Mouse (Mus musculus): Measurements from ENCODE around the gene Tspan17. TPM values are rescaled to one million over a fixed set of nuclear protein-coding genes. Genes with fewer than 3 reads are reported as not detected.
A peak's percentile ranks its signal among the peaks of the same experiment; 100 is the strongest.

Gene Tspan17
- polyA plus RNA-seq, 1 experiment from 2014 or later: 18.1 TPM

DNA sequence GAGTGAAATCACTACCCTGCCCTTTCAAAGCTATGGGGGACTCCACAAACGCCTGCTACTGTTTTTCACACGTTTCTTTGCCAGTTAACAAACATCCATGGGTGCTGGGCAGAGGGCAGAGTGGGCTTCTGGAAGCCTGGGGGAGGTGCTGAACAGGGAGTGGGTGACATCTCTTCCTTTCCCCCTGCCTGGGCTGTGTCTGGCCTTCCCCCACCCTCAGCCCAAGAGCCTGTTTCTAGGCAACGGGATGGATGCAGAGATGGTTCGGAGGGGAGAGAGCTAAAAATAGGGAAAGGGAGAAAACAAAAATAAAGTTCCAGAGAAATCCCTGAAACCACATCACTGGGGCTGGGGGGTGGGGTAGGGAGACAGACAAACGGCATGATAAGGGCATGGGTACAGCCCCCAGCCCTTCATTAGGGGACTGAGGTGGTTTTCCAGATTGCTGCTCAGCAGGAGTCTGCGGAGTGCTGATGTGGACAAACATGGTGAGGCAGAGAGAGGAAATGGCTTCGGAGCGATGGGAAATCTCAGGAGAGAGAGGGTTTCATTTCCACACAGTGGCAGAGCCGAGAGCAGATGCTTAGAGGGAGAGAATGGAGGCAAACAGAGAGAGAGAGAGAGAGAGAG is 33.9 kb upstream of the Tspan17 start:
- Histone ChIP-seq H3K36me3 (no peaks in the 10 kb centered on the region), H3K27ac (no peak overlapping the region), H3K4me1 (peaks cover 13% of the 10 kb centered on the region), H3K4me3 (no peak overlapping the region), H3K9me3 (no peaks in the 10 kb centered on the region), H3K9ac (no peak overlapping the region), H3K4me2 (no peak overlapping the region), H3K27me3 (peaks cover 47% of the 10 kb centered on the region)
- 24% methylated on average over 9 of the region's 9 CpGs for WGBS
- no peak for ATAC-seq (ENCODE audit: borderline replicate concordance, extremely low read depth, low FRiP score, low TSS enrichment)

DNA sequence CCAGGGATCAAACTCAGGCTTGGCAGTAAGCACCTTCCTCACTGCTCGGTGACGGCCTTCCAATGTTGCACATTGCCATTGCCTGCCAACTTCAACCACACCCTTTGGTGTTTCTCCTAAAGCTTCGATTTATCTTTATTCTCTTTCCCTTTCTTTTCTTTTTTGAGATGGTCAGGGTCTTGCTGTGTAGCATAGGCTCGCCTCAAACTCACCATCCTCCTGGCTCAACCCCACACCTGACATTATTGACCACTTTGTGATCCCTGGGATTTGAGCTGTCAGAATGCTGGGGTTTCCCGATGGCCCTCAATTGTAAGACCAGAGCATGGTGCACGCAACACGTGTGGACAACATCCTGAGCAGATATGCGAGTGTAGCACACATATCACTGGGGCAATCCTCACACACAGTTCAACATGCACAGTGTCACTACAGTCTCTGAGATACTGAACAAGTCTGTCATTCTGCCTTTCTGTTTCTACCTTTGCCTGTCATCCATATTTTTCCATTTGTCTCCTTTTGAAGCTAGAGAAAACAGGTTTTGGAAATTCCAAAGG is 32.9 kb upstream of the Tspan17 start:
- Histone ChIP-seq H3K9me3 (no peaks in the 10 kb centered on the region), H3K4me3 (no peak overlapping the region), H3K9ac (no peak overlapping the region), H3K4me2 (no peak overlapping the region), H3K27me3 (peaks cover 49% of the 10 kb centered on the region), H3K36me3 (no peaks in the 10 kb centered on the region), H3K4me1 (peaks cover 13% of the 10 kb centered on the region), H3K27ac (no peak overlapping the region)
- no peak for ATAC-seq (ENCODE audit: borderline replicate concordance, extremely low read depth, low FRiP score, low TSS enrichment)
- 81% methylated on average over 8 of the region's 8 CpGs for WGBS

GRCm38 (mm10) chr13:54757093-54757830 is 31.9 kb upstream of the Tspan17 start:
- no peaks in the 10 kb centered on the region for H3K9me3 ChIP-seq
- peak overlapping the region; percentile 33 for H3K4me3 ChIP-seq
- WGBS: 39% methylated on average over 10 of the region's 10 CpGs
- H3K4me1 ChIP-seq: peaks cover 13% of the 10 kb centered on the region
- peaks cover 49% of the 10 kb centered on the region for H3K27me3 ChIP-seq
- no peaks in the 10 kb centered on the region for H3K36me3 ChIP-seq
- H3K27ac ChIP-seq: no peak overlapping the region
- peak overlapping the region; percentile 65 for H3K4me2 ChIP-seq
- H3K9ac ChIP-seq: no peak overlapping the region
- ATAC-seq (ENCODE audit: borderline replicate concordance, extremely low read depth, low FRiP score, low TSS enrichment): no peak

- H3K9ac ChIP-seq: 0 out of 2 replicates have a peak overlapping the region, but pooled peaks have one; percentile 7
- no peaks in the 10 kb centered on the region for H3K36me3 ChIP-seq
- under 1% methylated on average over 43 of the region's 43 CpGs for WGBS
- H3K4me3 ChIP-seq: peak overlapping the region; percentile 33
- ATAC-seq (ENCODE audit: borderline replicate concordance, extremely low read depth, low FRiP score, low TSS enrichment): peak; percentile 89
- peak overlapping the region; percentile 65 for H3K4me2 ChIP-seq
- no peaks in the 10 kb centered on the region for H3K9me3 ChIP-seq
- peaks cover 53% of the 10 kb centered on the region for H3K27me3 ChIP-seq
- no peak overlapping the region for H3K27ac ChIP-seq
- H3K4me1 ChIP-seq: peaks cover 13% of the 10 kb centered on the region
Measured at GRCm38 (mm10) chr13:54758045-54758755, 31.0 kb upstream of the Tspan17 start.

DNA sequence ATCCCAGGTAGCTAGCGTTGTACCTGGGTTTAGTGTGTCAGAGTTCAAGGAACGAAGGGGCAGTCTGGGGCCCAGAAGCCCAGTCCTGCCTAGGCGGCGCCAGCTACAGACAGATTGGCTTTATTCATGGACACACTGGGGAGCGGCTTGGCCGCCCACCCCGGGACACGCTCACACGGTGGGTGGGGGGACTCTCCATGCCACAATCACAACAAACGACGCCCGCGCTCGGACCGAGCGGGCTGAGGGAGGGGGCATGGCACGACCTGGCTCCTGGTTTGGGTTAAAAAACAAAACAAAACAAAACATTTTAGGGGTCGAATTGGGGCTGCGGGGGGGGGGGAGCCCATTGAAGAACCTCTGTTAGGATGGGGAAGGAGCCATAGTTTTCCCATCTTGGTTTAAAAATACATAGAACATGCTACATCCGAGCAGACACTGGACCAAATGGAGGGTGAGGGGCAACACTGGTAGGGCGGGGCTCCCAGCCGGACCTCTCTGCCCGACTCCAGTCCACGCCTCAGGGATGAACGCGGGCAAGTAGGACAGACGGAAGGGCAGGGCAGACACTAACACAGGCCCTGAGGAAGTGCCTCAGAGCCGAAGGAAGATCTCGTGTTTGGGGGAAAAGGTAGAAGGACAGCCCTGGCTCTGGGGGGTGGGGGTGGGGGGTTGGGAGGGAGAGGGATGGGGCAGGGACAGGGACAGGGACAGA is 30.3 kb upstream of the Tspan17 start:
- Histone ChIP-seq H3K9ac (no peak overlapping the region), H3K4me2 (peak overlapping the region; percentile 65), H3K27me3 (peaks cover 56% of the 10 kb centered on the region), H3K9me3 (no peaks in the 10 kb centered on the region), H3K4me1 (peaks cover 13% of the 10 kb centered on the region), H3K27ac (no peak overlapping the region), H3K36me3 (no peaks in the 10 kb centered on the region), H3K4me3 (no peak overlapping the region)
- WGBS: 4% methylated on average over 29 of the region's 29 CpGs
- ATAC-seq (ENCODE audit: borderline replicate concordance, extremely low read depth, low FRiP score, low TSS enrichment): no peak

- H3K27me3 ChIP-seq: peaks cover 62% of the 10 kb centered on the region
- no peak overlapping the region for H3K4me2 ChIP-seq
- no peak for ATAC-seq (ENCODE audit: borderline replicate concordance, extremely low read depth, low FRiP score, low TSS enrichment)
- no peak overlapping the region for H3K27ac ChIP-seq
- no peaks in the 10 kb centered on the region for H3K9me3 ChIP-seq
- peaks cover 13% of the 10 kb centered on the region for H3K4me1 ChIP-seq
- H3K9ac ChIP-seq: no peak overlapping the region
- H3K4me3 ChIP-seq: no peak overlapping the region
- 11% methylated on average over 7 of the region's 7 CpGs for WGBS
- H3K36me3 ChIP-seq: no peaks in the 10 kb centered on the region
Measured at GRCm38 (mm10) chr13:54759496-54759895, 29.7 kb upstream of the Tspan17 start.

DNA sequence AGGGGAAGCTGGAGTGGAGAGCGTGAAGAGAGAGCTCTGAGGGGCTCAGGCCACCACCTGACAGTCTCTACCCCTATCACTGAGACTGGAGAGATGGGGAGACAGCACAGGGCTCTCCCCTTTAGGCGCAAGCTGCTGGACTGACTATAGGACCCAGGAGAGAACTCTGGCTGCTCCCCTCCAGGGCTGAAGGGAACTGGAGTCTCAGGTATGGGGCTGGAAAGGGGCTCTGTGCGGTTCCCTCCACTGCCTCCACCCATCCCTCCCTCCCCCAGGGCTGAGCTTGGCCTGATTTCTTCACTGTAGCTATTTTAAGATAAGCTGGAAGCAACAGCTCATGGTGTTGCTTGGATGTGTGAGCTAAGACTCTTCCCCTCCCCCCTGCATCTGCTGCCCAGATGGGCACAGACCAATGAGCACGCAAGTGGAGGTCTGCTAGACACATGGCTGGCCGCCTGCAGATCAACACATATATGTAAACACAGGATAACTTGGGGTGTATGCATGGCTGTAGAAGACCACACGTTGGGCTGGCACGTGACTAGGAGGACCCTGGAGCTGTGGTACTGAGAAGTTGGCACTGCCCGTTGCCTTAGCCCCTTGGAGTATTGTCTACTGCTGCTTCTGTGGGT is 28.9 kb upstream of the Tspan17 start:
- no peak overlapping the region for H3K4me3 ChIP-seq
- H3K9ac ChIP-seq: no peak overlapping the region
- ATAC-seq (ENCODE audit: borderline replicate concordance, extremely low read depth, low FRiP score, low TSS enrichment): no peak
- peaks cover 67% of the 10 kb centered on the region for H3K27me3 ChIP-seq
- H3K9me3 ChIP-seq: no peaks in the 10 kb centered on the region
- no peaks in the 10 kb centered on the region for H3K36me3 ChIP-seq
- peaks cover 13% of the 10 kb centered on the region for H3K4me1 ChIP-seq
- no peak overlapping the region for H3K27ac ChIP-seq
- WGBS: 56% methylated on average over 8 of the region's 8 CpGs
- no peak overlapping the region for H3K4me2 ChIP-seq

GRCm38 (mm10) chr13:54760906-54761305 is 28.3 kb upstream of the Tspan17 start:
- 75% methylated on average over 7 of the region's 7 CpGs for WGBS
- Histone ChIP-seq H3K4me2 (no peak overlapping the region), H3K36me3 (no peaks in the 10 kb centered on the region), H3K9me3 (no peaks in the 10 kb centered on the region), H3K4me1 (peaks cover 16% of the 10 kb centered on the region), H3K4me3 (no peak overlapping the region), H3K9ac (no peak overlapping the region), H3K27ac (no peak overlapping the region), H3K27me3 (peaks cover 68% of the 10 kb centered on the region)
- ATAC-seq (ENCODE audit: borderline replicate concordance, extremely low read depth, low FRiP score, low TSS enrichment): no peak

DNA sequence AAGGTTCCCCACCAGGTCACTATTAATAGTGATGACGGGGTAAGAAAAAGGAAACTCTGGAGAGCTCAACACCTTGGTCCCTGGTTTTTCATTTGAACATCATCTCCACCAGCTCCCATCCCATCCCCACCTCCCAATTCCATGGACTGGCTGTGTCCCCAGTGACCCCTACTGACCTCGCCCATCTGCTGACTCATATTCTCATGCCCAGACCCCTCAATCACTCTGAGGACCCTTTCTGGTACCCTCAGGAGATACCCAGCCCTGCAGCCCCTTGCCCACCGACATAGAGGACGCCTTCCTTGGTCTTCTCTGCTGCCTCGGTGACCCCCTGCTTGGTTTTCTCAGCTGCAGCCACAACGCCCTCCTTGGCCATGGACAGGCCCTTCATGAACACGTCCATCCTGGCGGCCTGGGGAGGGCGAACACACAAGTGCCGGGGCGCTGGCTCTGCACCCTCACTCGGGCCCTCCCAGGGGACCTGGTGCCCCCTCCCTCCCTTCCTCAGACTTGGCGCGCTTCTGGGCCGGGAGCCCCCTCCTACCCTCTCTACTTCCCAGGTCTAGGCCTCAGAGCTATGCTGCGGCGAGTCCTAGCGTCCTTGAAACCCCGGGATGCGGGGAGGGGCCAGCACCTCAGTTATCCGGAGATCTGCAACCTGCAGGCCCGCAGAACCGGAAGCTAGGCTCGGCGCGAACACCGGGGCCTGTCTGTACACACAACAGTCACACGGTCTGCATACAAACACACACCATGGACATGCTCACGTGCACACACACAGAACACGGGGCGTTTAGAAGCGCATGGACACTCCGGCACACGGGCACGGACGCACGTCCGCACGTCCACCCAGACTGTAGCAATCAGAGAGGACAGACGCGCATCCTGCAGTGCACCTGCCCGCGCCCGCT is 23.6 kb upstream of the Tspan17 start:
- Histone ChIP-seq H3K36me3 (no peaks in the 10 kb centered on the region), H3K4me1 (peaks cover 10% of the 10 kb centered on the region), H3K9me3 (no peaks in the 10 kb centered on the region), H3K27ac (no peak overlapping the region), H3K27me3 (peaks cover 57% of the 10 kb centered on the region), H3K9ac (no peak overlapping the region), H3K4me2 (peak overlapping the region; percentile 44), H3K4me3 (peak overlapping the region; percentile 18; the same call in 1 of the 2 replicates)
- WGBS: 5% methylated on average over 44 of the region's 44 CpGs
- peak; percentile 19; the same call in 1 of the 2 replicates for ATAC-seq (ENCODE audit: borderline replicate concordance, extremely low read depth, low FRiP score, low TSS enrichment)

- H3K4me1 ChIP-seq: peaks cover 10% of the 10 kb centered on the region
- WGBS: 1% methylated on average over 35 of the region's 35 CpGs
- H3K27me3 ChIP-seq: peaks cover 53% of the 10 kb centered on the region
- H3K4me2 ChIP-seq: peak within 1 kb of the TSS; percentile 44
- no peak within 1 kb of the TSS for H3K27ac ChIP-seq
- no peaks in the 10 kb centered on the region for H3K36me3 ChIP-seq
- H3K9ac ChIP-seq: no peak within 1 kb of the TSS
- ATAC-seq (ENCODE audit: borderline replicate concordance, extremely low read depth, low FRiP score, low TSS enrichment): peak; percentile 46; the same call in 1 of the 2 replicates
- H3K9me3 ChIP-seq: no peaks in the 10 kb centered on the region
- H3K4me3 ChIP-seq: peak within 1 kb of the TSS; percentile 18; the same call in 1 of the 2 replicates
Measured at GRCm38 (mm10) chr13:54766192-54766768, 22.9 kb upstream of the Tspan17 start, which contains the start of gene Sncb. Gene Sncb (minus strand): TSS chr13:54766595.

All from lung, embryonic 15.5 days (tissue).